Mouse (Mus musculus) hematopoietic multipotent progenitor cell, adult 10-12 weeks (in vitro differentiated cells): ENCODE data around the gene Brk1. TPM values are rescaled to one million over a fixed set of nuclear protein-coding genes. Genes with fewer than 3 reads are reported as not detected.

Experiments
- polyA plus RNA-seq: library from polyadenylated mRNA; stranded (reverse); fragments of >175 nt; gene quantifications from 2 replicates; pipeline ENCODE4 v1.2.3, GENCODE M21; 2012; ENCODE audit warnings: low replicate concordance

Brk1 gene
- polyA plus RNA-seq: 24.5 and 57.9 TPM in 2 replicates

DNA sequence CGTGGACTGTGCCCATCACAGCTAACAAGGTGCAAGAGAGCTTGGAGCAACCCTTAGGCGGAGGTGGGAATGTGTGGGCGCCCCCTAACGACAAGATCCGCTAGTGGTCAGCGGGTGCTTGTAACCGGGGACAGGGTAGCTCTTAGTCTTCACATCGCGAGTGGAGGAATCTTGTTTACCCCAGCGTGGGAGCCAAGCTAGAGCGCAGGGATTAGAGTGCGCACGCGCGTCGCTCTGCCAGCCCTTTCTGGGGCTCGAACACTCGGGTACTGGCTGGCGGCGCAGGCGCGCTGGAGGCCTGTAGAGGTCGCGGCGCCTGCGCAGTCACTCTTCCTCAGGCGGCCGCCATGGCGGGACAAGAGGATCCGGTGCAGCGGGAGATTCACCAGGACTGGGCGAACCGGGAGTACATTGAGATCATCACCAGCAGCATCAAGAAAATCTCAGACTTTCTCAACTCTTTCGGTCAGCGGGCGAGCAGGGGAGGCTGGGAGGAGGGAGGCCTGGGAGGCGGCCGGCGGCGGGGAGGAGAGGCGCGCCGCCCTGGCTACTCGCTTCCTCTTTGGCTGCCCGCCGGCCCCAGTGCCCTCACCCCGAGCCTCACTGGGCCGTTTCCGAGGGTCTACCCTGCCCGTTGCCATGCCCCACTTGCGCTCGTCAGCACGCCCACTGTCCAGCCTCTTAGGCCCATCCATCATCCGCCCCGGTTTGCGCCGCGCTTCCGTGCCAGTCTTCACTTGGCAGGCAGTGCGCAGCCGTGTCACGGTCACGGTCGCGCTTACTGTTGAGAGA is at the start of gene Brk1:
Gene Brk1 (plus strand): TSS at position 341 of the 792 bp plus-strand sequence.

DNA sequence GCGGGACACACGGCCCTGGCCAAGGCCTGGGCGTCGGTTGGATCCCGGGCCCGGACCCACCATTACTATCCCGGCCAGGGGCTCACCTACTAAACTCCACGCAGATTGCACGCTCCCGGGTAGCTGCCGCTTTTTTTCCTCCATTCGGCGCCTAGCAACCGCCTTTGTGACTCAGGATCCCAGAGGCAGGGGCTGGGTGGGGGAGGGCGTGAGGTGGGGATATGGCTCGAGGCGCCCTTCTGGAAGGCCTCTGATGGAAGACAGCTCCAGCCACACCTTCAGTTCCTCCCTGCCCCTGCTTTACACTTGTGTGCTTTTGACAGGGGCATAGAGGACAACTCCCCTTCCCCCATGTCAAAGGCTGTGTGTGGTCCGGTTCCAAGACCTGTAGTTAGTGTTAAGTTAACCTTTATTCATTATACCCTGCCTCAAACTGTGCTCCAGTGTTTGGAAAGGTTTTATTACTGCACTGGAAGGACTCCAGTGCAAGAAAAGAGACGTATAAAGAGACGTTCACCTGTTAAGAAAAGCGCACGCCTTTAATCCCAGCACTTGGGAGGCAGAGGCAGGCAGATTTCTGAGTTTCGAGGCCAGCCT is 3.9 kb upstream of the Brk1 start, which contains the start of gene Fancd2os:
Gene Fancd2os (minus strand): TSS at position 173 of the 597 bp plus-strand sequence.

DNA sequence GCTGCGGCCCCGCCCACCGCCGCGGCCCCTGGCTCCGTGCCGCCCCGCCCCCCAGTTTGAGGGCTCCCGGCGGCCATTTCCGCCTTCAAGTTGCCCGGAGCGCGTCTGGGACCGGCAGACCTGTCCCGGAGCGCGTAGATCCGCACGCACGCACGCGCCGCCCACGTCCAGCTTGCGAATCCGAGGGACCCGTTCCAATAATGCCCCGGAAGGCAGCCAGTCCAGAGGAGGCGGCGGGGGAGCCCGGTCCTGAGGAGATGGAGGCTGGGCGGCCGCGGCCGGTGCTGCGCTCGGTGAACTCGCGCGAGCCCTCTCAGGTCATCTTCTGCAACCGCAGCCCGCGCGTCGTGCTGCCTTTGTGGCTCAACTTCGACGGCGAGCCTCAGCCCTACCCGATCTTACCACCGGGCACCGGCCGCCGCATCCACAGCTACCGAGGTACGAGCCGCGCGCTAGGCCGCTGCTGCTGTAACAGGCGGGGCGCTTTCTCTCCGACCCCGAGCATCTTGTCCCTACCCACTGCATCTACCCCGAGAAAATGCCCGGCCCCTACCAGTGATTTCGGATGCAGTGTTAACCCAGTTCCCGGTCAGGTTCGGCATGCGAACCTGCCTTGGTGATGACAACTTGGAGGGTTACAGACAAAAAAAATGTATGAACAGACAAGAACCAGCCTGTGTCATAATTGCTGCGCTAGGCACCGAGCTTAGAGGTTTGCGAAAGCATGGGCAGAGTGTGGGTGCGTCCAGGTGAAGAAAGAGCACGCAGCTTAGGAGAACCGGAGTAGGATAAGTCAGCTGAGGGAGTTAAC is 19.6 kb downstream of the Brk1 start, which contains the start of gene Vhl:
Gene Vhl (plus strand): TSS at position 19 of the 811 bp plus-strand sequence.

DNA sequence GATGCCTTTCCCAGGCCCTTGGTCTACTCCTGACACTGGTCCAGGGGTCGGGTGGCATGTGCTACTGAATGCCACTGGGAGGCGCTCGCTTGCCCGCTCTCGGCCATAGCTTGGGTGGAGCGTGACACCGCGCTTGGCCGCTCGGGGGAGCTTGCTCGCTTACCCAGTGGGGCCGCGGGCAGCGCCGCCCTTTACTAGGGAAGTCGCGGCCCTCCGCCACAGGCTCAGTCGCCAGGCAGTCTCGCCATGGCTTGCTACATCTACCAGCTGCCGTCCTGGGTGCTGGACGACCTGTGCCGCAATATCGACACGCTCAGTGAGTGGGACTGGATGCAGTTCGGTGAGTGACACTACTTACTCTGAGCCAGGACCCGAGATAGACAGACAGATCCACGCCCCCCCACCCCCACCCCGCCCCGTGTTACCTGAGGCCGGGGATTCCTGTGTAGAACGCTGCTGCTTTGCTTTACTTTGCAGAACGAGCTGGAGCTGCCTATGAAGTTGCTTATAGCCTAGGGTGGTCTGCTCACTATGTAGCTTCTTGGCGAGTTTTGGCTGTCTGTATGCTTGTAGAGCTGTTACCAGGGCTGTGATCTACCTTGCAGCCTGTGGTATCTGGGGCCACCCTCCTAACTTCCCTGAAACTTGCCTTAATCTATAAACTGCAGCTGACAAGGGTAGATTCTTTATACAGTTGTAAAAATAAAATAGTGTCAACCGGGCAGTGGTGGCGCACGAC is 33.9 kb downstream of the Brk1 start, which contains the start of gene Irak2:
Gene Irak2 (plus strand): TSS at position 166 of the 739 bp plus-strand sequence.

Other genes with a start within 250 kb of the Brk1 start
- gene Tada3, start 226.9 kb upstream of the Brk1 start, polyA plus RNA-seq: 44.8 and 81.1 TPM in 2 replicates
- 255 and 685 TPM in 2 replicates for gene Arpc4, start 226.7 kb upstream of the Brk1 start, polyA plus RNA-seq
- 18.3 and 25.1 TPM in 2 replicates for gene Ttll3, start 215.5 kb upstream of the Brk1 start, polyA plus RNA-seq
- 78.3 and 88.5 TPM in 2 replicates for gene Rpusd3, start 185.4 kb upstream of the Brk1 start, polyA plus RNA-seq
- not detected in 2 replicates for gene Cidec, start 169.0 kb upstream of the Brk1 start, polyA plus RNA-seq
- gene Jagn1, start 162.2 kb upstream of the Brk1 start, polyA plus RNA-seq: 7.8 and 9.2 TPM in 2 replicates
- gene Il17re, start 146.3 kb upstream of the Brk1 start, polyA plus RNA-seq: 0.45 and 1.00 TPM in 2 replicates
- gene Il17rc, start 133.3 kb upstream of the Brk1 start, polyA plus RNA-seq: 0.68 and 1.3 TPM in 2 replicates
- 24.9 and 25.5 TPM in 2 replicates for gene Creld1, start 121.5 kb upstream of the Brk1 start, polyA plus RNA-seq
- 0.06 and 0.38 TPM in 2 replicates for gene Prrt3, start 102.8 kb upstream of the Brk1 start, polyA plus RNA-seq
- 23.9 and 78.7 TPM in 2 replicates for gene Emc3, start 73.1 kb upstream of the Brk1 start, polyA plus RNA-seq
- 0.29 and 0.49 TPM in 2 replicates for gene Fancd2, start 73.1 kb upstream of the Brk1 start, polyA plus RNA-seq
- gene Fancd2os, start 4.1 kb upstream of the Brk1 start, polyA plus RNA-seq: not detected in 2 replicates
- 8.2 and 21.3 TPM in 2 replicates for gene Vhl, start 19.2 kb downstream of the Brk1 start, polyA plus RNA-seq
- 79.5 and 135 TPM in 2 replicates for gene Irak2, start 33.7 kb downstream of the Brk1 start, polyA plus RNA-seq
- gene Tatdn2, start 92.3 kb downstream of the Brk1 start, polyA plus RNA-seq: 39.9 and 62.7 TPM in 2 replicates
- 0.89 TPM in 1 of 2 replicates, not detected in the other for gene Ghrl, start 115.1 kb downstream of the Brk1 start, polyA plus RNA-seq
- gene Sec13, start 136.0 kb downstream of the Brk1 start, polyA plus RNA-seq: 12.3 and 33.6 TPM in 2 replicates